Mouse (Mus musculus) G1E (cell line): ENCODE measurements around the gene Plxnd1.

Experiments
- CTCF ChIP-seq: IDR thresholded peaks from 2 replicates; pipeline ENCODE4 v1.5.1; 2012; ENCODE audit warnings: low read depth, low read length, inconsistent platforms, mixed read lengths
- GATA1 ChIP-seq: IDR thresholded peaks from 2 replicates; pipeline ENCODE4 v1.6.1; 2012; ENCODE audit warnings: borderline replicate concordance, low read length, inconsistent platforms, mixed read lengths
- GATA2 ChIP-seq: IDR thresholded peaks from 2 replicates; pipeline ENCODE4 v1.6.1; 2012; ENCODE audit warnings: low read depth, low read length, inconsistent platforms, borderline replicate concordance
- POLR2AphosphoS5 ChIP-seq: IDR thresholded peaks from 2 replicates; pipeline ENCODE4 v1.6.1; 2012; ENCODE audit warnings: low read depth, low read length, inconsistent platforms; ENCODE audit not compliant: insufficient replicate concordance
- TAL1 ChIP-seq: conservative IDR thresholded peaks from 2 replicates; pipeline ENCODE4 v1.6.1; 2012; ENCODE audit warnings: low read depth, low read length, inconsistent platforms, mixed read lengths

DNA sequence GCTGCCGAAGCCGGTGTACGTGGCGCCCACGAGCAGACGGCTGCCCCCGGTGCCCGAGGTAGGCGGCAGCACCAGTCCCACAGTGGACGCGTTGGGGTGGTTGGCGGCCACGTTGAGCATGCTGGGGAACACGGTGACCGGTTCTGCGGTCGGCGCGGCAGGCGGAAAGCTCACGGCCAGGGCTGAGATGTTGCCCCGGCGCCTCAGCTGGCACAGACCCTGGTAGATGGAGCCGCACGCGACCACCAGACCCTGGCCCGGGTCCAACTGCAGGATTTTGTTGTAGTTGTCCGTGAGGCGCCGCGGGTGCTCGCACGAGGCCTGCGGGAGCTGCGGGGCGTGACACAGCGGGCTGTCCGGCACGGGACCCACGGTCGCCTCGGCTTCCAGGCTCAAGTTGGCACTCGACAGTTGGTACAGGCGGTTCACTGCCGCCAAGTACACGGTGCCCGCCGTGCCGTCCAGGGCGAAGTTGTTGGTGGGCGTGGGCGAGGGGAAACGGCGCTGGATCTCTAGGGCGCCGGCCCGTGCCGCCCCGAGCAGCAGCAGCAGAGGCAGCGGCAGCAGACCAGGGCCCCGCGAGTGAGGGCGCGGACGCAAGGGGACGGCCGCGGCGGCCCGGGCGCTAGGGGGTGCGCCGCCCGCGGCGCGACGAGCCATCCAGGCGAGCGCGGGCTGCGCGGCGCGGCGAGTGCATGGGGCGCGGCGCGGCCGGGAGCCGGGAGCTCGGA lies 494 bp downstream of the Plxnd1 start:
- TF ChIP-seq CTCF (no peak), GATA1 (no peak), TAL1 (no peak), GATA2 (no peak), POLR2AphosphoS5 (no peak)
